Mouse (Mus musculus) CH12.LX (cell line): ENCODE measurements around the gene Scrn1. TPM values are rescaled to one million over a fixed set of nuclear protein-coding genes. Genes with fewer than 3 reads are reported as not detected.

Source experiments
- DNase-seq: peaks from one replicate; pipeline ENCODE4 v3.0.0-alpha.2; 2013; ENCODE audit errors: extremely low read depth
- H3K27ac ChIP-seq: 2 replicates; pipeline ENCODE4 v1.5.1; 2012; ENCODE audit warnings: low read depth, mild to moderate bottlenecking, control low read depth, moderate library complexity; ENCODE audit not compliant: insufficient read depth
- H3K27me3 ChIP-seq: replicated peaks from 2 replicates; pipeline ENCODE3; 2012; ENCODE audit warnings: inconsistent platforms
- H3K36me3 ChIP-seq, 2 experiments: replicated peaks in 1 of 2; 2 replicates each; pipeline versions ENCODE3 to v1.6.1; 2012; ENCODE audit warnings: inconsistent platforms in 1 of 2, low read length in 1 of 2, mild to moderate bottlenecking in 1 of 2, mixed read lengths in 1 of 2, moderate library complexity in 1 of 2; ENCODE audit not compliant: control insufficient read depth in 1 of 2, insufficient read depth in 1 of 2
- H3K4me1 ChIP-seq, 2 experiments: 2 replicates each; pipeline ENCODE4 v1.6.1; 2012; ENCODE audit warnings: inconsistent platforms in 1 of 2, moderate library complexity in 1 of 2; ENCODE audit not compliant: insufficient read depth in 2 of 2, control insufficient read depth in 1 of 2
- H3K4me2 ChIP-seq: 2 replicates; pipeline ENCODE4 v1.6.1; 2012; ENCODE audit warnings: low read depth, mild to moderate bottlenecking, control low read depth; ENCODE audit not compliant: poor library complexity, insufficient read depth, severe bottlenecking
- H3K4me3 ChIP-seq, 3 experiments: fragments of 150-350 bp in 1 of 3; sonication (generic) in 1 of 3; replicated peaks in 1 of 3; 2 replicates each; pipeline versions ENCODE3 to v1.5.1; 2011 to 2012; ENCODE audit warnings: low read depth in 2 of 3, low read length in 2 of 3, mild to moderate bottlenecking in 2 of 3, moderate library complexity in 2 of 3, control low read depth in 1 of 3, improper control_type of control experiment in 1 of 3, inconsistent platforms in 1 of 3, mixed read lengths in 1 of 3; ENCODE audit not compliant: poor library complexity in 1 of 3
- H3K79me2 ChIP-seq: replicated peaks from 2 replicates; pipeline ENCODE4 v1.6.1; 2012; ENCODE audit warnings: mild to moderate bottlenecking, moderate library complexity; ENCODE audit not compliant: control insufficient read depth, poor library complexity, insufficient read depth, severe bottlenecking; ENCODE audit errors: extremely low read depth
- H3K9ac ChIP-seq: 2 replicates; pipeline ENCODE4 v1.6.1; 2012; ENCODE audit warnings: low read depth, mild to moderate bottlenecking, control low read depth, moderate library complexity; ENCODE audit not compliant: insufficient read depth
- H3K9me3 ChIP-seq: replicated peaks from 2 replicates; pipeline ENCODE3; 2012; ENCODE audit warnings: low read length, inconsistent platforms, mixed read lengths
- BHLHE40 ChIP-seq: IDR thresholded peaks from 2 replicates; pipeline ENCODE4 v1.6.1; 2011; ENCODE audit warnings: mild to moderate bottlenecking, low read depth, low read length, improper control_type of control experiment
- CHD2 ChIP-seq: IDR thresholded peaks from 2 replicates; pipeline ENCODE4 v1.6.1; 2011; ENCODE audit warnings: low read length, improper control_type of control experiment
- CTCF ChIP-seq, 2 experiments: IDR thresholded peaks in 1 of 2; conservative IDR thresholded peaks in 1 of 2; 2 replicates each; pipeline ENCODE4 v1.5.1; 2011 to 2012; ENCODE audit warnings: low read depth in 2 of 2, low read length in 2 of 2, improper control_type of control experiment in 1 of 2, inconsistent platforms in 1 of 2, mild to moderate bottlenecking in 1 of 2, moderate library complexity in 1 of 2
- E2F4 ChIP-seq: IDR thresholded peaks from 2 replicates; pipeline ENCODE4 v1.6.1; 2011; ENCODE audit warnings: low read depth, low read length, improper control_type of control experiment; ENCODE audit not compliant: insufficient replicate concordance
- ELF1 ChIP-seq: IDR thresholded peaks from 2 replicates; pipeline ENCODE4 v1.6.1; 2014; ENCODE audit warnings: low read depth, mild to moderate bottlenecking, inconsistent platforms, low read length, improper control_type of control experiment
- EP300 ChIP-seq: IDR thresholded peaks from 2 replicates; pipeline ENCODE4 v1.6.1; 2011; ENCODE audit warnings: low read length, improper control_type of control experiment
- ETS1 ChIP-seq: conservative IDR thresholded peaks from 2 replicates; pipeline ENCODE4 v1.6.1; 2012; ENCODE audit warnings: low read depth, mild to moderate bottlenecking, inconsistent platforms, low read length, improper control_type of control experiment, moderate library complexity
- GABPA ChIP-seq: IDR thresholded peaks from 2 replicates; pipeline ENCODE4 v1.6.1; 2012; ENCODE audit warnings: low read depth, low read length, improper control_type of control experiment, inconsistent platforms; ENCODE audit not compliant: insufficient replicate concordance
- HCFC1 ChIP-seq: IDR thresholded peaks from 2 replicates; pipeline ENCODE4 v1.6.1; 2012; ENCODE audit warnings: low read depth, mild to moderate bottlenecking, inconsistent platforms, low read length, improper control_type of control experiment
- IRF4 ChIP-seq: IDR thresholded peaks from 2 replicates; pipeline ENCODE4 v1.6.1; 2014; ENCODE audit warnings: low read depth, mild to moderate bottlenecking, inconsistent platforms, low read length, improper control_type of control experiment
- JUND ChIP-seq: conservative IDR thresholded peaks from 2 replicates; pipeline ENCODE4 v1.6.1; 2011; ENCODE audit warnings: low read depth, low read length, improper control_type of control experiment
- KAT2A ChIP-seq: IDR thresholded peaks from 2 replicates; pipeline ENCODE4 v1.6.1; 2012; ENCODE audit warnings: low read length, improper control_type of control experiment, inconsistent platforms; ENCODE audit not compliant: insufficient replicate concordance
- MAZ ChIP-seq: IDR thresholded peaks from 2 replicates; pipeline ENCODE4 v1.6.1; 2012; ENCODE audit warnings: low read depth, mild to moderate bottlenecking, inconsistent platforms, low read length, improper control_type of control experiment, moderate library complexity
- MEF2A ChIP-seq: IDR thresholded peaks from 2 replicates; pipeline ENCODE4 v1.6.1; 2014; ENCODE audit warnings: low read depth, mild to moderate bottlenecking, inconsistent platforms, low read length, improper control_type of control experiment, borderline replicate concordance
- MXI1 ChIP-seq: IDR thresholded peaks from 2 replicates; pipeline ENCODE4 v1.6.1; 2011; ENCODE audit warnings: mild to moderate bottlenecking, low read depth, low read length, improper control_type of control experiment
- MYC ChIP-seq: IDR thresholded peaks from 2 replicates; pipeline ENCODE4 v1.6.1; 2011; ENCODE audit warnings: low read depth, mild to moderate bottlenecking, improper control_type of control experiment, low read length
- NELFE ChIP-seq: IDR thresholded peaks from 2 replicates; pipeline ENCODE4 v1.6.1; 2011; ENCODE audit warnings: low read depth, low read length, improper control_type of control experiment
- NRF1 ChIP-seq: IDR thresholded peaks from 2 replicates; pipeline ENCODE4 v1.6.1; 2014; ENCODE audit warnings: low read depth, mild to moderate bottlenecking, inconsistent platforms, low read length, improper control_type of control experiment, moderate library complexity
- PAX5 ChIP-seq: IDR thresholded peaks from 2 replicates; pipeline ENCODE4 v1.6.1; 2012; ENCODE audit warnings: low read length, inconsistent platforms, mixed read lengths
- POLR2A ChIP-seq: IDR thresholded peaks from 2 replicates; pipeline ENCODE4 v1.6.1; 2011; ENCODE audit warnings: low read depth, mild to moderate bottlenecking, improper control_type of control experiment, low read length
- POLR2AphosphoS2 ChIP-seq: IDR thresholded peaks from 2 replicates; pipeline ENCODE4 v1.6.1; 2011; ENCODE audit warnings: low read depth, low read length, improper control_type of control experiment
- RAD21 ChIP-seq: IDR thresholded peaks from 2 replicates; pipeline ENCODE4 v1.6.1; 2011; ENCODE audit warnings: low read depth, mild to moderate bottlenecking, low read length, improper control_type of control experiment, moderate library complexity
- RCOR1 ChIP-seq: conservative IDR thresholded peaks from 2 replicates; pipeline ENCODE4 v1.6.1; 2012; ENCODE audit warnings: low read depth, mild to moderate bottlenecking, inconsistent platforms, low read length, improper control_type of control experiment
- SIN3A ChIP-seq: IDR thresholded peaks from 2 replicates; pipeline ENCODE4 v1.6.1; 2012; ENCODE audit warnings: low read length, improper control_type of control experiment, inconsistent platforms
- TBP ChIP-seq: conservative IDR thresholded peaks from 2 replicates; pipeline ENCODE4 v1.6.1; 2011; ENCODE audit warnings: low read depth, low read length, improper control_type of control experiment
- TCF12 ChIP-seq: IDR thresholded peaks from 2 replicates; pipeline ENCODE4 v1.6.1; 2014; ENCODE audit warnings: low read depth, mild to moderate bottlenecking, inconsistent platforms, low read length, improper control_type of control experiment
- UBTF ChIP-seq: IDR thresholded peaks from 2 replicates; pipeline ENCODE4 v1.6.1; 2012; ENCODE audit warnings: low read depth, mild to moderate bottlenecking, inconsistent platforms, low read length, improper control_type of control experiment, moderate library complexity
- USF1 ChIP-seq: IDR thresholded peaks from 2 replicates; pipeline ENCODE4 v1.6.1; 2014; ENCODE audit warnings: low read depth, mild to moderate bottlenecking, inconsistent platforms, low read length, improper control_type of control experiment
- USF2 ChIP-seq: conservative IDR thresholded peaks from 2 replicates; pipeline ENCODE4 v1.6.1; 2011; ENCODE audit warnings: low read depth, low read length, improper control_type of control experiment
- ZKSCAN1 ChIP-seq: IDR thresholded peaks from 2 replicates; pipeline ENCODE4 v1.6.1; 2012; ENCODE audit warnings: low read depth, inconsistent platforms, low read length, improper control_type of control experiment, borderline replicate concordance
- ZMIZ1 ChIP-seq: IDR thresholded peaks from 2 replicates; pipeline ENCODE4 v1.6.1; 2012; ENCODE audit warnings: low read depth, mild to moderate bottlenecking, inconsistent platforms, low read length, improper control_type of control experiment
- ZNF384 ChIP-seq: IDR thresholded peaks from 2 replicates; pipeline ENCODE4 v1.6.1; 2012; ENCODE audit warnings: low read depth, low read length, improper control_type of control experiment, inconsistent platforms
- dilution Hi-C: fragments of 300-500 bp; cut with MboI; formaldehyde crosslinking; loops from 2 replicates; pipeline ENCODE4 v1.14.3; 2020; ENCODE audit warnings: low sequenced_read_pairs; ENCODE audit not compliant: extremely low pct_unique_long_range_greater_than_20kb, extremely low pct_ligation_motif_present
- in situ Hi-C: fragments of 300-500 bp; cut with MboI; formaldehyde crosslinking; loops from 3 replicates; pipeline ENCODE4 v1.14.3; 2019; ENCODE audit warnings: low sequenced_read_pairs, low pct_ligation_motif_present, low pct_unique_long_range_greater_than_20kb, mixed read lengths
- polyA plus RNA-seq: library from polyadenylated mRNA; unstranded; fragments of >175 nt; gene quantifications from 2 replicates; pipeline ENCODE4 v1.2.1, GENCODE M21; 2012; ENCODE audit warnings: low read depth; ENCODE audit not compliant: insufficient read length
- total RNA-seq, 2 experiments: library from RNA; depleted of rRNA; stranded (reverse); fragments of 300-350 nt in 1 of 2; fragments of >200 nt in 1 of 2; gene quantifications; 2 replicates each; pipeline ENCODE4 v1.2.3; 2012 to 2014

Gene Scrn1
- total and polyA plus RNA-seq, 3 experiments = 0.04 TPM; not detected in 2

DNA sequence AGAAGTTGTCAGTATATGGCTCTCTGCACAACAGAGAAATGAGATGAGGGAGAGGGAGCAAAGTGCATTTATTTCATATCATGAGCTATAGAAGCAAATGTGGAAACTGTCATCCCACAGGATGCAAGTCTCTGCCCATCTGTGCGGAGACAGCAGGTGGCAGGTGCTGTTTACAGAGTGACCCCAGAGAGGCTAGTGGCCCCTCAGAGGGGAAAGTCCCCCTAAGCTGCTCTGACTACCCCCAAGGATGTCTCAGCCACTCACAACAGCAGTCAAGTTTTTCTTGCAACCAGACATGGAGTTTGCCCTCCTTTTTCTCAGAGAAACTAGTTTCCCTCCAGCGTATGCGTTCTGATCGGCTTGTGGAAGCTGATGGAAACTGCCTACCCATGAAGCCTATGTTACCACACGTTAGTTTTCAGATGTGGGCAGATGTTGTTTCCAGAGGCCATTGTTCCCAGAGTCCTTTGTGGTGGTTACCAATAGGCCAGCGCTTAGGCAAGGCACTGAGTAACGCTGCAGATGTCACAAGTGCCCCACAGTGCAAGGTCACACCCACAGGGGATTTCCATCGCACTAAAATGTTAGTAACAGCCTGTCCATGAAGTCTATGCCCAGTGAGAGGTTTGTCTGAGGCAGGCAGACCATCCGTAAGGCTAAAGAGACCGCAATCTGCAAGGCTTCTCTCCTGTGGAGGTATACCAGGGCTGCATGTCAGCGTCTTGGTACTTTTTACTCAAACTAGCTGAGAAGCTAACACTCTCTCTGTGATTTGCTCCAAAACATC is 71.5 kb downstream of the Scrn1 start:
- H3K4me3 ChIP-seq = peak overlapping the region in 1 of 3 experiments; percentile 28
- peak overlapping the region; percentile 85 for H3K27ac ChIP-seq
- no peaks in the 10 kb centered on the region for H3K36me3 ChIP-seq
- DNase-seq = peak; percentile 90
- H3K27me3 ChIP-seq = no peaks in the 10 kb centered on the region
- peak overlapping the region; percentile 69 for H3K4me2 ChIP-seq
- H3K9ac ChIP-seq = peak overlapping the region; percentile 56
- dilution Hi-C loops (no loop called here), in situ Hi-C loops (no loop called here)
- H3K79me2 ChIP-seq = no peaks in the 10 kb centered on the region
- TF ChIP-seq MAZ (peak; percentile 74; the same call in 1 of the 2 replicates), ELF1 (peak; percentile 26; the same call in 1 of the 2 replicates), E2F4 (0 out of 2 replicates have a peak, but pooled peaks have one; percentile 40), RAD21 (no peak; the same call in 1 of the 2 replicates), UBTF (no peak), CHD2 (peak; percentile 55; the same call in 1 of the 2 replicates), POLR2AphosphoS2 (no peak), MXI1 (peak; percentile 48; the same call in 1 of the 2 replicates), USF1 (no peak), TBP (peak; percentile 83), EP300 (peak; percentile 90), CTCF (conservative IDR thresholded peaks at IDR 0.05 in 1 of 2, IDR thresholded peaks at IDR 0.05 in 1 of 2; ENCODE audit: low read depth in 2 of 2, low read length in 2 of 2) (peak in 1 of 2 experiments; percentile 7; a peak in 1 of 4 replicates), ZMIZ1 (peak; percentile 71), GABPA (no peak), USF2 (no peak), JUND (peak; percentile 10), MYC (peak; percentile 46), RCOR1 (peak; percentile 81), NELFE (peak; percentile 81), ETS1 (peak; percentile 64), PAX5 (no peak), NRF1 (peak; percentile 36; the same call in 1 of the 2 replicates), ZKSCAN1 (no peak), KAT2A (0 out of 2 replicates have a peak, but pooled peaks have one; percentile 35), TCF12 (peak; percentile 99), MEF2A (peak; percentile 66), IRF4 (peak; percentile 37; the same call in 1 of the 2 replicates), POLR2A (peak; percentile 70), BHLHE40 (peak; percentile 69), SIN3A (peak; percentile 38; the same call in 1 of the 2 replicates), HCFC1 (0 out of 2 replicates have a peak, but pooled peaks have one; percentile 37), ZNF384 (no peak; the same call in 1 of the 2 replicates)
- peaks cover 15 to 68% of the 10 kb centered on the region in 2 experiments for H3K4me1 ChIP-seq
- H3K9me3 ChIP-seq = no peaks in the 10 kb centered on the region
